In the genomic region with DNA sequence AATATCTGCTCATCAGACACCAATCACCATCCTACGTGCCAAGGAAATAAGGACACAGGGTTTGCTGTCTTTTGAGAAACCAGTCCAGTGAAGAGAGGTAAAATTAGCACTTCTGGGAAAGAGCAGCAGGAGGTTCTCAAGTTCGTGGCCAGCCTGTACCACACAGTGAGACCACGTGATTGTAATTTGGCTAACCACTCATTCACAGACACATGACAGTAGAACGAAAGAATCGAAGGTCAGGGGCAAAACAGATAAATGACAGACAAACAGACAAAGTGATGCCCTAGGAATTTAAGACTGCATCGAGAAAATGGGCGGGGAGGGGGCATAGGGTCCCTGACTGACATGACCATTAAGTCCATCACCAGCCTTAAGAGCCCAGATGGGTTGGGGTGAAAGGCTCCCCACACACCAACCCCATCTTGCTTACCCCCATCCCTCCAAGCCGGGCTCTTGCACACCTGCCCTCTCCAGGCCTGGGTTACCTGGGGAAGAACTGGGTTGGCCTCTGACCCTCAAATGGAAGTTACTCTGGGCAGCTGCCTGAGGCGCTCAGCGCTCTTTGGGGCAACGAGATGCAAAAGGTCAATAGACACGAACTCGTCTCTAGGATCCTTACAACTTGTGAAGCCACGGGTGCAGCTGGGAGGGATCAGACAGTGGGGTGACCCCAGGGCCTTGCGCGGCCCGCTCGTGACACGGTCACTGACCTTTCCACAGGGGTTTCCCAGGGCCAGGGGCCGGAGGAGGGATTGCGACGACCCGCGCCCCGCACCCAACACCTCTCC, we compare ENCODE assay signal across 7 mouse cellular contexts. TPM values are rescaled to one million over a fixed set of nuclear protein-coding genes. Genes with fewer than 3 reads are reported as not detected.
DNase-seq lines count a peak whose midpoint lies in the region; ATAC-seq and TF ChIP-seq lines count a peak whose summit lies in the region.

No protein-coding gene starts in this region.

- TF ChIP-seq POLR2A in bone marrow, adult 2 months (IDR thresholded peaks at IDR 0.05; ENCODE audit: borderline replicate concordance, control insufficient read depth, low read depth, low read length), result no peak

- H3K36me3 ChIP-seq in lung, embryonic 14.5 days (ENCODE audit: insufficient read depth), result no peaks in the 10 kb centered on the region
- H3K36me3 ChIP-seq in forebrain, embryonic 11.5 days (ENCODE audit: control insufficient read depth, insufficient read depth, low read length), result no peaks in the 10 kb centered on the region
- H3K36me3 ChIP-seq in liver, embryonic 12.5 days, result peaks cover 5% of the 10 kb centered on the region

- no peaks in the 10 kb centered on the region for H3K9me3 ChIP-seq in lung, embryonic 14.5 days (ENCODE audit: low read depth, low read length)
- no peaks in the 10 kb centered on the region; the same call in 1 of the 2 replicates for H3K9me3 ChIP-seq in forebrain, embryonic 11.5 days (ENCODE audit: control insufficient read depth, low read length)
- 0 out of 2 replicates have a peak, but pooled peaks cover 3% of the 10 kb centered on the region for H3K9me3 ChIP-seq in liver, embryonic 12.5 days (replicated peaks)

- peak; percentile 23 for ATAC-seq in lung, embryonic 14.5 days (ENCODE audit: insufficient read depth)
- ATAC-seq in forebrain, embryonic 11.5 days (replicated peaks; ENCODE audit: low FRiP score), result peak; percentile 44
- ATAC-seq in liver, embryonic 12.5 days, result no peak; the same call in 1 of the 2 replicates

- peak overlapping the region; percentile 77 for H3K9ac ChIP-seq in lung, embryonic 14.5 days
- H3K9ac ChIP-seq in forebrain, embryonic 11.5 days (ENCODE audit: low read length), result peak overlapping the region; percentile 79
- H3K9ac ChIP-seq in liver, embryonic 12.5 days, result peak overlapping the region; percentile 88

- peak overlapping the region; percentile 88 for H3K4me2 ChIP-seq in lung, embryonic 14.5 days
- H3K4me2 ChIP-seq in forebrain, embryonic 11.5 days (ENCODE audit: low read depth, low read length, severe bottlenecking), result peak overlapping the region; percentile 83
- H3K4me2 ChIP-seq in liver, embryonic 12.5 days, result peak overlapping the region; percentile 80

- H3K4me3 ChIP-seq in lung, embryonic 14.5 days (ENCODE audit: low read depth, low read length), result peak overlapping the region; percentile 77
- peak overlapping the region; percentile 76 for H3K4me3 ChIP-seq in bone marrow, adult 2 months (replicated peaks; ENCODE audit: control insufficient read depth, low read depth, low read length)
- peak overlapping the region; percentile 55 for H3K4me3 ChIP-seq in forebrain, embryonic 11.5 days (ENCODE audit: low read depth, low read length)
- H3K4me3 ChIP-seq in liver, embryonic 12.5 days, result peak overlapping the region; percentile 80

- TF ChIP-seq CTCF in lung, embryonic 14.5 days (IDR thresholded peaks at IDR 0.05; ENCODE audit: low read depth), result no peak
- TF ChIP-seq CTCF in bone marrow, adult 2 months (IDR thresholded peaks at IDR 0.05; ENCODE audit: control insufficient read depth, insufficient read depth, low read length), result no peak

- no peak for DNase-seq in lung, embryonic 14.5 days
- DNase-seq in lung, postnatal 10 days, result no peak
- no peak for DNase-seq in forebrain, embryonic 11.5 days (ENCODE audit: low spot score)
- DNase-seq in urinary bladder, postnatal 14 days (ENCODE audit: low spot score), result no peak
- DNase-seq in Muller cell, postnatal 12 days (ENCODE audit: inconsistent ontology term), result no peak

- 8% methylated on average over 25 of the region's 25 CpGs for WGBS in lung, embryonic 14.5 days
- 10% methylated on average over 25 of the region's 25 CpGs for WGBS in bone marrow, adult 2 months
- WGBS in forebrain, embryonic 11.5 days, result 12% methylated on average over 25 of the region's 25 CpGs
- 8% methylated on average over 25 of the region's 25 CpGs for WGBS in liver, embryonic 12.5 days (ENCODE audit: insufficient replicate concordance)

- H3K27ac ChIP-seq in lung, embryonic 14.5 days (ENCODE audit: low read depth), result peak overlapping the region; percentile 97
- H3K27ac ChIP-seq in bone marrow, adult 2 months (ENCODE audit: control insufficient read depth, insufficient read depth, low read depth, low read length, poor library complexity), result peak overlapping the region; percentile 95
- peak overlapping the region; percentile 70; the same call in 1 of the 2 replicates for H3K27ac ChIP-seq in forebrain, embryonic 11.5 days (ENCODE audit: low read depth, low read length)
- H3K27ac ChIP-seq in liver, embryonic 12.5 days, result peak overlapping the region; percentile 98

- no peaks in the 10 kb centered on the region for H3K27me3 ChIP-seq in lung, embryonic 14.5 days (ENCODE audit: insufficient read depth, low read length)
- H3K27me3 ChIP-seq in forebrain, embryonic 11.5 days (ENCODE audit: control insufficient read depth, insufficient read depth, low read length), result no peaks in the 10 kb centered on the region
- H3K27me3 ChIP-seq in liver, embryonic 12.5 days (replicated peaks), result no peaks in the 10 kb centered on the region

- 0 out of 2 replicates have a peak, but pooled peaks cover 3% of the 10 kb centered on the region for H3K4me1 ChIP-seq in lung, embryonic 14.5 days (ENCODE audit: insufficient read depth)
- no peaks in the 10 kb centered on the region; the same call in 1 of the 2 replicates for H3K4me1 ChIP-seq in bone marrow, adult 2 months (ENCODE audit: control insufficient read depth, insufficient read depth, low read length)
- H3K4me1 ChIP-seq in forebrain, embryonic 11.5 days (replicated peaks; ENCODE audit: control insufficient read depth, insufficient read depth, low read length), result no peaks in the 10 kb centered on the region; the same call in 1 of the 2 replicates
- peaks cover 57% of the 10 kb centered on the region for H3K4me1 ChIP-seq in liver, embryonic 12.5 days

RNA-seq across cellular contexts. Expression of a gene that starts 0.6 kb away (rescaled TPM):
- polyA plus RNA-seq in lung, embryonic 14.5 days (2014; fragmentation: Nextera tagmentation; extraction: Ambion mirVana), result 7.7 and 8.2 TPM in 2 replicates
- 4.1 and 5.0 TPM in 2 replicates for polyA plus RNA-seq in bone marrow, adult 2 months (2011; ENCODE audit: insufficient read depth, insufficient read length, low replicate concordance, missing spikeins)
- polyA plus RNA-seq in forebrain, embryonic 11.5 days (2014; fragmentation: Nextera tagmentation; extraction: Ambion mirVana), result 3.8 and 3.9 TPM in 2 replicates
- polyA plus RNA-seq in liver, embryonic 12.5 days (2016; fragmentation: Nextera tagmentation; extraction: Ambion mirVana), result 3.2 and 3.3 TPM in 2 replicates

RNA-seq across cellular contexts. Expression of a gene that starts 24.1 kb away (rescaled TPM):
- 367 and 368 TPM in 2 replicates for polyA plus RNA-seq in lung, embryonic 14.5 days (2014; fragmentation: Nextera tagmentation; extraction: Ambion mirVana)
- 54.6 and 93.1 TPM in 2 replicates for polyA plus RNA-seq in bone marrow, adult 2 months (2011; ENCODE audit: insufficient read depth, insufficient read length, low replicate concordance, missing spikeins)
- polyA plus RNA-seq in forebrain, embryonic 11.5 days (2014; fragmentation: Nextera tagmentation; extraction: Ambion mirVana), result 272 and 276 TPM in 2 replicates
- 291 and 307 TPM in 2 replicates for polyA plus RNA-seq in liver, embryonic 12.5 days (2016; fragmentation: Nextera tagmentation; extraction: Ambion mirVana)
